Mouse (Mus musculus) hindbrain, embryonic 11.5 days (tissue): ENCODE measurements around the gene Mta2. TPM values are rescaled to one million over a fixed set of nuclear protein-coding genes. Genes with fewer than 3 reads are reported as not detected.

ENCODE experiments used
- ATAC-seq: fragments of 200-750 bp; cut with Nextera tagmentation; 2 replicates; pipeline ENCODE4 v1.8.0; 2017; ENCODE audit warnings: mild to moderate bottlenecking, moderate TSS enrichment, moderate library complexity; ENCODE audit not compliant: low FRiP score
- DNase-seq: peaks from one replicate; pipeline ENCODE4 v3.0.0-alpha.2; 2015; ENCODE audit warnings: low spot score
- H3K27ac ChIP-seq: fragments of 300-500 bp; sonication (generic); 2 replicates; pipeline ENCODE4 v1.5.1; 2014; ENCODE audit warnings: mild to moderate bottlenecking, low read depth, low read length
- H3K27me3 ChIP-seq: fragments of 300-500 bp; sonication (generic); 2 replicates; pipeline ENCODE4 v1.6.1; 2014; ENCODE audit warnings: mild to moderate bottlenecking, low read length, moderate library complexity, mixed read lengths; ENCODE audit not compliant: control insufficient read depth, insufficient read depth
- H3K36me3 ChIP-seq: fragments of 300-500 bp; sonication (generic); 2 replicates; pipeline ENCODE4 v1.6.1; 2014; ENCODE audit warnings: mild to moderate bottlenecking, low read length, moderate library complexity, mixed read lengths; ENCODE audit not compliant: control insufficient read depth, insufficient read depth
- H3K4me1 ChIP-seq: fragments of 300-500 bp; sonication (generic); replicated peaks from 2 replicates; pipeline ENCODE4 v1.6.1; 2014; ENCODE audit warnings: low read length, mixed read lengths; ENCODE audit not compliant: control insufficient read depth, insufficient read depth
- H3K4me2 ChIP-seq: fragments of 300-500 bp; sonication (generic); replicated peaks from 2 replicates; pipeline ENCODE4 v1.6.1; 2014; ENCODE audit warnings: mild to moderate bottlenecking, low read depth, low read length
- H3K4me3 ChIP-seq: fragments of 300-500 bp; sonication (generic); 2 replicates; pipeline ENCODE4 v1.5.1; 2014; ENCODE audit warnings: low read depth, low read length
- H3K9ac ChIP-seq: fragments of 300-500 bp; sonication (generic); 2 replicates; pipeline ENCODE4 v1.6.1; 2014; ENCODE audit warnings: low read depth, low read length
- H3K9me3 ChIP-seq: fragments of 300-500 bp; sonication (generic); 2 replicates; pipeline ENCODE4 v1.6.1; 2016; ENCODE audit warnings: low read length; ENCODE audit not compliant: control insufficient read depth
- WGBS: fragments of 180-500 bp; shearing (Covaris S2); extraction: QIAGEN DNeasy Blood & Tissue Kit; methylation state at CpG from one replicate; pipeline ENCODE4 v1.1.7; 2014; 5-methylcytosine and 5-hydroxymethylcytosine counted together
- polyA plus RNA-seq: library from polyadenylated mRNA; unstranded; fragments of >200 nt; fragmentation: Nextera tagmentation; extraction: Ambion mirVana; gene quantifications from 2 replicates; pipeline ENCODE4 v1.2.1, GENCODE M21; 2014

Mta2 gene
- polyA plus RNA-seq, 1 experiment from 2014 or later: 45.6 TPM

- Histone ChIP-seq H3K4me2 (no peak overlapping the region), H3K4me3 (no peak overlapping the region), H3K27ac (peak overlapping the region; percentile 78; the same call in 1 of the 2 replicates), H3K9ac (no peak overlapping the region; the same call in 1 of the 2 replicates), H3K4me1 (peaks cover 6% of the 10 kb centered on the region; the same call in 1 of the 2 replicates), H3K36me3 (peaks cover 16% of the 10 kb centered on the region), H3K27me3 (no peaks in the 10 kb centered on the region), H3K9me3 (no peaks in the 10 kb centered on the region)
- no peak for ATAC-seq
- WGBS: 92% methylated on average over 9 of the region's 9 CpGs
- DNase-seq: no peak
Observed at GRCm38 (mm10) chr19:8952241-8952640, 10.6 kb downstream of the Mta2 start.

- WGBS: 5% methylated on average over 46 of the region's 46 CpGs
- Histone ChIP-seq H3K4me2 (peak within 1 kb of the TSS; percentile 68), H3K27me3 (no peaks in the 10 kb centered on the region), H3K9me3 (no peaks in the 10 kb centered on the region), H3K4me1 (peaks cover 6% of the 10 kb centered on the region; the same call in 1 of the 2 replicates), H3K36me3 (peaks cover 6% of the 10 kb centered on the region; the same call in 1 of the 2 replicates), H3K4me3 (peak within 1 kb of the TSS; percentile 55), H3K27ac (peak within 1 kb of the TSS; percentile 78), H3K9ac (peak within 1 kb of the TSS; percentile 64)
- peak; percentile 95 for DNase-seq
- peak; percentile 96 for ATAC-seq
Observed at GRCm38 (mm10) chr19:8953135-8954039, 11.7 kb downstream of the Mta2 start, which contains the start of gene Tut1. Tut1 (plus strand) TSS chr19:8953847.

- Histone ChIP-seq H3K27ac (0 out of 2 replicates have a peak overlapping the region, but pooled peaks have one; percentile 78), H3K4me1 (peaks cover 6% of the 10 kb centered on the region; the same call in 1 of the 2 replicates), H3K4me3 (peak overlapping the region; percentile 55), H3K4me2 (peak overlapping the region; percentile 68), H3K9me3 (no peaks in the 10 kb centered on the region), H3K9ac (peak overlapping the region; percentile 64), H3K27me3 (no peaks in the 10 kb centered on the region), H3K36me3 (peaks cover 7% of the 10 kb centered on the region; the same call in 1 of the 2 replicates)
- 13% methylated on average over 9 of the region's 9 CpGs for WGBS
- ATAC-seq (no peak), DNase-seq (no peak)
Observed at GRCm38 (mm10) chr19:8954171-8954570, 12.5 kb downstream of the Mta2 start.

GRCm38 (mm10) chr19:8962256-8962655 lies 20.6 kb downstream of the Mta2 start:
- ATAC-seq (no peak), DNase-seq (no peak)
- H3K9ac ChIP-seq: no peak overlapping the region
- no peaks in the 10 kb centered on the region for H3K27me3 ChIP-seq
- 90% methylated on average over 2 of the region's 2 CpGs for WGBS
- H3K36me3 ChIP-seq: peaks cover 13% of the 10 kb centered on the region; the same call in 1 of the 2 replicates
- H3K27ac ChIP-seq: no peak overlapping the region
- H3K4me1 ChIP-seq: peaks cover 3% of the 10 kb centered on the region; the same call in 1 of the 2 replicates
- no peak overlapping the region for H3K4me2 ChIP-seq
- H3K4me3 ChIP-seq: no peak overlapping the region
- no peaks in the 10 kb centered on the region for H3K9me3 ChIP-seq

- H3K27me3 ChIP-seq: no peaks in the 10 kb centered on the region
- peaks cover 15% of the 10 kb centered on the region; the same call in 1 of the 2 replicates for H3K36me3 ChIP-seq
- H3K4me3 ChIP-seq: no peak overlapping the region
- no peak overlapping the region for H3K4me2 ChIP-seq
- no peak for ATAC-seq
- no peak for DNase-seq
- H3K27ac ChIP-seq: no peak overlapping the region
- no peaks in the 10 kb centered on the region for H3K9me3 ChIP-seq
- peaks cover 3% of the 10 kb centered on the region; the same call in 1 of the 2 replicates for H3K4me1 ChIP-seq
- no peak overlapping the region for H3K9ac ChIP-seq
- WGBS: 88% methylated on average over 11 of the region's 11 CpGs
Observed at GRCm38 (mm10) chr19:8965075-8965474, 23.4 kb downstream of the Mta2 start.

GRCm38 (mm10) chr19:8965771-8966170 lies 24.1 kb downstream of the Mta2 start:
- Histone ChIP-seq H3K27me3 (no peaks in the 10 kb centered on the region), H3K27ac (peak overlapping the region; percentile 70; the same call in 1 of the 2 replicates), H3K9ac (no peak overlapping the region; the same call in 1 of the 2 replicates), H3K4me2 (peak overlapping the region; percentile 26), H3K4me3 (peak overlapping the region; percentile 86; the same call in 1 of the 2 replicates), H3K9me3 (no peaks in the 10 kb centered on the region), H3K36me3 (peaks cover 18% of the 10 kb centered on the region), H3K4me1 (peaks cover 3% of the 10 kb centered on the region; the same call in 1 of the 2 replicates)
- ATAC-seq (no peak), DNase-seq (no peak)
- 80% methylated on average over 8 of the region's 8 CpGs for WGBS

GRCm38 (mm10) chr19:8966198-8966589 lies 24.5 kb downstream of the Mta2 start:
- 52% methylated on average over 5 of the region's 5 CpGs for WGBS
- no peaks in the 10 kb centered on the region for H3K9me3 ChIP-seq
- ATAC-seq (peak; percentile 1; the same call in 1 of the 2 replicates), DNase-seq (no peak)
- H3K4me3 ChIP-seq: peak overlapping the region; percentile 86
- H3K27me3 ChIP-seq: no peaks in the 10 kb centered on the region
- peak overlapping the region; percentile 54 for H3K9ac ChIP-seq
- H3K4me1 ChIP-seq: peaks cover 3% of the 10 kb centered on the region; the same call in 1 of the 2 replicates
- peaks cover 22% of the 10 kb centered on the region for H3K36me3 ChIP-seq
- H3K4me2 ChIP-seq: peak overlapping the region; percentile 54
- H3K27ac ChIP-seq: peak overlapping the region; percentile 70

GRCm38 (mm10) chr19:8966590-8967372 lies 25.1 kb downstream of the Mta2 start, which contains the start of gene Eef1g:
Eef1g (plus strand) TSS chr19:8967041.
- H3K4me1 ChIP-seq: peaks cover 3% of the 10 kb centered on the region; the same call in 1 of the 2 replicates
- H3K9ac ChIP-seq: peak within 1 kb of the TSS; percentile 88
- peak within 1 kb of the TSS; percentile 86 for H3K4me3 ChIP-seq
- ATAC-seq (peak; percentile 99), DNase-seq (peak; percentile 98)
- peaks cover 24% of the 10 kb centered on the region for H3K36me3 ChIP-seq
- WGBS: 1% methylated on average over 52 of the region's 52 CpGs
- H3K27me3 ChIP-seq: no peaks in the 10 kb centered on the region
- H3K9me3 ChIP-seq: no peaks in the 10 kb centered on the region
- H3K27ac ChIP-seq: peak within 1 kb of the TSS; percentile 74
- H3K4me2 ChIP-seq: peak within 1 kb of the TSS; percentile 82
